In genomic region chr11:69420554-69421000, GRCm38 (mm10) we compare ENCODE assay signal across 8 mouse cellular contexts. TPM values are rescaled to one million over a fixed set of nuclear protein-coding genes. Genes with fewer than 3 reads are reported as not detected.
DNase-seq lines count a peak whose midpoint lies in the region; ATAC-seq and TF ChIP-seq lines count a peak whose summit lies in the region.

No protein-coding gene starts in this region.

- no peak for TF ChIP-seq EP300 in ES-Bruce4 (IDR thresholded peaks at IDR 0.05; ENCODE audit: insufficient read depth, low read depth, low read length)
- TF ChIP-seq EP300 in liver, embryonic 14.5 days (IDR thresholded peaks at IDR 0.05; ENCODE audit: low read depth) = no peak

- no peak for ATAC-seq in heart, embryonic 13.5 days (ENCODE audit: extremely low read depth, insufficient number of reproducible peaks, low FRiP score, low TSS enrichment)
- no peak for ATAC-seq in forebrain, embryonic 14.5 days
- no peak for ATAC-seq in liver, embryonic 14.5 days (ENCODE audit: insufficient read depth)

- H3K36me3 ChIP-seq in heart, embryonic 13.5 days = no peaks in the 10 kb centered on the region
- H3K36me3 ChIP-seq in ES-Bruce4 (ENCODE audit: control insufficient read depth, insufficient read depth, low read length, poor library complexity, severe bottlenecking) = no peaks in the 10 kb centered on the region
- H3K36me3 ChIP-seq in forebrain, embryonic 14.5 days (ENCODE audit: control insufficient read depth, insufficient read depth, low read length) = no peaks in the 10 kb centered on the region
- H3K36me3 ChIP-seq in liver, embryonic 14.5 days (replicated peaks; ENCODE audit: control insufficient read depth, insufficient read depth, low read depth) = no peaks in the 10 kb centered on the region

- TF ChIP-seq CTCF in ES-Bruce4 (IDR thresholded peaks at IDR 0.05; ENCODE audit: low read depth, low read length) = no peak
- TF ChIP-seq CTCF in liver, embryonic 14.5 days (IDR thresholded peaks at IDR 0.05; ENCODE audit: low read depth) = no peak

- peaks cover 39% of the 10 kb centered on the region for H3K27me3 ChIP-seq in heart, embryonic 13.5 days (replicated peaks)
- no peaks in the 10 kb centered on the region for H3K27me3 ChIP-seq in ES-Bruce4 (ENCODE audit: control insufficient read depth, insufficient read depth, low read length, poor library complexity, severe bottlenecking)
- H3K27me3 ChIP-seq in forebrain, embryonic 14.5 days (replicated peaks; ENCODE audit: control insufficient read depth, insufficient read depth, low read length) = peaks cover 25% of the 10 kb centered on the region
- H3K27me3 ChIP-seq in liver, embryonic 14.5 days (ENCODE audit: control insufficient read depth, insufficient read depth, low read length) = peaks cover 39% of the 10 kb centered on the region

- H3K4me3 ChIP-seq in heart, embryonic 13.5 days = peak overlapping the region; percentile 85
- peak overlapping the region; percentile 76 for H3K4me3 ChIP-seq in ES-Bruce4 (ENCODE audit: low read depth, low read length)
- H3K4me3 ChIP-seq in forebrain, embryonic 14.5 days (ENCODE audit: low read depth, low read length) = peak overlapping the region; percentile 17
- peak overlapping the region; percentile 28 to 49; a peak in 3 of 4 replicates for H3K4me3 ChIP-seq in liver, embryonic 14.5 days (ENCODE audit: insufficient read depth in 1 of 2, low read depth in 2 of 2, low read length in 2 of 2)

- peak overlapping the region; percentile 80 for H3K9ac ChIP-seq in heart, embryonic 13.5 days
- 0 out of 2 replicates have a peak overlapping the region, but pooled peaks have one; percentile 8 for H3K9ac ChIP-seq in ES-Bruce4 (ENCODE audit: low read depth, poor library complexity, severe bottlenecking)
- peak overlapping the region; percentile 25 for H3K9ac ChIP-seq in forebrain, embryonic 14.5 days (ENCODE audit: low read length)
- no peak overlapping the region for H3K9ac ChIP-seq in liver, embryonic 14.5 days (replicated peaks)

- 10% methylated on average over 10 of the region's 10 CpGs for WGBS in heart, embryonic 13.5 days
- 7% methylated on average over 10 of the region's 10 CpGs for WGBS in forebrain, embryonic 14.5 days
- 14% methylated on average over 10 of the region's 10 CpGs for WGBS in liver, embryonic 14.5 days (ENCODE audit: insufficient replicate concordance)

- DNase-seq in heart, postnatal 4 days = no peak
- DNase-seq in forebrain, embryonic 14.5 days (ENCODE audit: low spot score) = no peak
- no peak for DNase-seq in liver, embryonic 14.5 days (ENCODE audit: low read depth in 3 of 3, low spot score in 3 of 3)
- no peak for DNase-seq in gastrocnemius, postnatal 10 days
- no peak for DNase-seq in cerebellum, adult 11 months
- no peak for DNase-seq in right cerebral cortex, adult 2 months (ENCODE audit: low spot score in 2 of 2)

- H3K4me2 ChIP-seq in heart, embryonic 13.5 days = peak overlapping the region; percentile 99
- peak overlapping the region; percentile 95 for H3K4me2 ChIP-seq in forebrain, embryonic 14.5 days (ENCODE audit: low read length)
- peak overlapping the region; percentile 80 for H3K4me2 ChIP-seq in liver, embryonic 14.5 days (ENCODE audit: low read depth)

- TF ChIP-seq POLR2A in ES-Bruce4 (IDR thresholded peaks at IDR 0.05; ENCODE audit: insufficient read depth, low read length) = no peak

- no peaks in the 10 kb centered on the region for H3K9me3 ChIP-seq in heart, embryonic 13.5 days
- H3K9me3 ChIP-seq in ES-Bruce4 (replicated peaks; ENCODE audit: control insufficient read depth, insufficient read depth, low read length, poor library complexity, severe bottlenecking) = no peaks in the 10 kb centered on the region
- H3K9me3 ChIP-seq in forebrain, embryonic 14.5 days (replicated peaks; ENCODE audit: control insufficient read depth, low read length) = no peaks in the 10 kb centered on the region
- H3K9me3 ChIP-seq in liver, embryonic 14.5 days (ENCODE audit: control insufficient read depth, low read length) = no peaks in the 10 kb centered on the region

- H3K27ac ChIP-seq in heart, embryonic 13.5 days (replicated peaks) = no peak overlapping the region
- H3K27ac ChIP-seq in ES-Bruce4 (ENCODE audit: insufficient read depth, low read length) = no peak overlapping the region
- no peak overlapping the region for H3K27ac ChIP-seq in forebrain, embryonic 14.5 days (ENCODE audit: low read depth, low read length)
- H3K27ac ChIP-seq in liver, embryonic 14.5 days = no peak overlapping the region

- peaks cover 47% of the 10 kb centered on the region for H3K4me1 ChIP-seq in heart, embryonic 13.5 days
- peaks cover 5% of the 10 kb centered on the region for H3K4me1 ChIP-seq in ES-Bruce4 (ENCODE audit: control insufficient read depth, insufficient read depth, low read length)
- peaks cover 29% of the 10 kb centered on the region for H3K4me1 ChIP-seq in forebrain, embryonic 14.5 days (ENCODE audit: control insufficient read depth, insufficient read depth, low read length)
- H3K4me1 ChIP-seq in liver, embryonic 14.5 days (replicated peaks; ENCODE audit: control insufficient read depth in 2 of 2, insufficient read depth in 2 of 2, low read length in 1 of 2) = peaks cover 21 to 45% of the 10 kb centered on the region in 2 experiments

RNA-seq across cellular contexts. Expression of gene Kdm6b, which starts 7.1 kb away (rescaled TPM):
- polyA plus RNA-seq in heart, embryonic 13.5 days (2015; fragmentation: Nextera tagmentation; extraction: Ambion mirVana) = 20.9 and 21.6 TPM in 2 replicates
- total RNA-seq in heart, postnatal 4 days (2021) = 10 to 100 TPM; 48.3 to 49.7 TPM
- 23.3 and 28.4 TPM in 2 replicates for polyA plus RNA-seq in ES-Bruce4 (2011; ENCODE audit: insufficient read depth, insufficient read length, low read depth, missing spikeins)
- polyA plus RNA-seq in forebrain, embryonic 14.5 days (2014; fragmentation: Nextera tagmentation; extraction: Ambion mirVana) = 28.7 and 38.2 TPM in 2 replicates
- polyA plus RNA-seq in liver, embryonic 14.5 days (2012; rRNA removed) = 1.1 and 1.4 TPM in 2 replicates
- 2.9 TPM in 2 replicates for polyA plus RNA-seq in liver, embryonic 14.5 days (2014; fragmentation: Nextera tagmentation; extraction: Ambion mirVana)
- 10 to 100 TPM; 35.9 to 47.5 TPM for total RNA-seq in gastrocnemius, postnatal 10 days (2021)

RNA-seq across cellular contexts. Expression of gene Tmem88, which starts 22.5 kb away (rescaled TPM):
- 40.0 and 40.5 TPM in 2 replicates for polyA plus RNA-seq in heart, embryonic 13.5 days (2015; fragmentation: Nextera tagmentation; extraction: Ambion mirVana)
- 10 to 100 TPM; 37.1 to 38.3 TPM for total RNA-seq in heart, postnatal 4 days (2021)
- polyA plus RNA-seq in ES-Bruce4 (2011; ENCODE audit: insufficient read depth, insufficient read length, low read depth, missing spikeins) = 15.7 and 16.6 TPM in 2 replicates
- polyA plus RNA-seq in forebrain, embryonic 14.5 days (2014; fragmentation: Nextera tagmentation; extraction: Ambion mirVana) = 4.7 and 5.7 TPM in 2 replicates
- 3.7 and 5.3 TPM in 2 replicates for polyA plus RNA-seq in liver, embryonic 14.5 days (2012; rRNA removed)
- 4.6 TPM in 2 replicates for polyA plus RNA-seq in liver, embryonic 14.5 days (2014; fragmentation: Nextera tagmentation; extraction: Ambion mirVana)
- 10 to 100 TPM; 14.0 to 15.7 TPM for total RNA-seq in gastrocnemius, postnatal 10 days (2021)

RNA-seq across cellular contexts. Expression of gene Cyb5d1, which starts 25.1 kb away (rescaled TPM):
- 21.2 and 21.5 TPM in 2 replicates for polyA plus RNA-seq in heart, embryonic 13.5 days (2015; fragmentation: Nextera tagmentation; extraction: Ambion mirVana)
- 10 to 100 TPM; 21.3 to 22.1 TPM for total RNA-seq in heart, postnatal 4 days (2021)
- 21.1 and 21.5 TPM in 2 replicates for polyA plus RNA-seq in ES-Bruce4 (2011; ENCODE audit: insufficient read depth, insufficient read length, low read depth, missing spikeins)
- polyA plus RNA-seq in forebrain, embryonic 14.5 days (2014; fragmentation: Nextera tagmentation; extraction: Ambion mirVana) = 31.1 and 36.4 TPM in 2 replicates
- 4.8 and 8.3 TPM in 2 replicates for polyA plus RNA-seq in liver, embryonic 14.5 days (2012; rRNA removed)
- polyA plus RNA-seq in liver, embryonic 14.5 days (2014; fragmentation: Nextera tagmentation; extraction: Ambion mirVana) = 6.2 and 7.3 TPM in 2 replicates
- 10 to 100 TPM; 18.8 to 22.3 TPM for total RNA-seq in gastrocnemius, postnatal 10 days (2021)

RNA-seq across cellular contexts. Expression of gene Naa38, which starts 25.3 kb away (rescaled TPM):
- 135 and 139 TPM in 2 replicates for polyA plus RNA-seq in heart, embryonic 13.5 days (2015; fragmentation: Nextera tagmentation; extraction: Ambion mirVana)
- 100 to 1,000 TPM in 1 of 2 experiments, 10 to 100 TPM in 1; 92.3 to 101 TPM for total RNA-seq in heart, postnatal 4 days (2021)
- polyA plus RNA-seq in ES-Bruce4 (2011; ENCODE audit: insufficient read depth, insufficient read length, low read depth, missing spikeins) = 77.9 and 94.0 TPM in 2 replicates
- 106 and 142 TPM in 2 replicates for polyA plus RNA-seq in forebrain, embryonic 14.5 days (2014; fragmentation: Nextera tagmentation; extraction: Ambion mirVana)
- 70.9 and 76.9 TPM in 2 replicates for polyA plus RNA-seq in liver, embryonic 14.5 days (2012; rRNA removed)
- polyA plus RNA-seq in liver, embryonic 14.5 days (2014; fragmentation: Nextera tagmentation; extraction: Ambion mirVana) = 120 and 127 TPM in 2 replicates
- 10 to 100 TPM; 83.8 to 94.5 TPM for total RNA-seq in gastrocnemius, postnatal 10 days (2021)

RNA-seq across cellular contexts. Expression of gene Chd3, which starts 51.4 kb away (rescaled TPM):
- 18.0 and 18.8 TPM in 2 replicates for polyA plus RNA-seq in heart, embryonic 13.5 days (2015; fragmentation: Nextera tagmentation; extraction: Ambion mirVana)
- total RNA-seq in heart, postnatal 4 days (2021) = 10 to 100 TPM; 75.3 to 76.7 TPM
- 21.9 and 25.7 TPM in 2 replicates for polyA plus RNA-seq in ES-Bruce4 (2011; ENCODE audit: insufficient read depth, insufficient read length, low read depth, missing spikeins)
- polyA plus RNA-seq in forebrain, embryonic 14.5 days (2014; fragmentation: Nextera tagmentation; extraction: Ambion mirVana) = 70.3 and 77.3 TPM in 2 replicates
- 13.7 and 14.3 TPM in 2 replicates for polyA plus RNA-seq in liver, embryonic 14.5 days (2012; rRNA removed)
- 1.9 and 2.4 TPM in 2 replicates for polyA plus RNA-seq in liver, embryonic 14.5 days (2014; fragmentation: Nextera tagmentation; extraction: Ambion mirVana)
- total RNA-seq in gastrocnemius, postnatal 10 days (2021) = 10 to 100 TPM; 39.0 to 59.5 TPM

Comparison
In these comparisons a context has a peak if more than half of its experiments do, and no peak if none do; other contexts are left out.
1. H3K4me3 ChIP-seq: peak in every context shown above with its lines; median percentile 85 in heart, embryonic 13.5 days; 76 in ES-Bruce4; 38 in liver, embryonic 14.5 days; 17 in forebrain, embryonic 14.5 days.